In the genomic region with DNA sequence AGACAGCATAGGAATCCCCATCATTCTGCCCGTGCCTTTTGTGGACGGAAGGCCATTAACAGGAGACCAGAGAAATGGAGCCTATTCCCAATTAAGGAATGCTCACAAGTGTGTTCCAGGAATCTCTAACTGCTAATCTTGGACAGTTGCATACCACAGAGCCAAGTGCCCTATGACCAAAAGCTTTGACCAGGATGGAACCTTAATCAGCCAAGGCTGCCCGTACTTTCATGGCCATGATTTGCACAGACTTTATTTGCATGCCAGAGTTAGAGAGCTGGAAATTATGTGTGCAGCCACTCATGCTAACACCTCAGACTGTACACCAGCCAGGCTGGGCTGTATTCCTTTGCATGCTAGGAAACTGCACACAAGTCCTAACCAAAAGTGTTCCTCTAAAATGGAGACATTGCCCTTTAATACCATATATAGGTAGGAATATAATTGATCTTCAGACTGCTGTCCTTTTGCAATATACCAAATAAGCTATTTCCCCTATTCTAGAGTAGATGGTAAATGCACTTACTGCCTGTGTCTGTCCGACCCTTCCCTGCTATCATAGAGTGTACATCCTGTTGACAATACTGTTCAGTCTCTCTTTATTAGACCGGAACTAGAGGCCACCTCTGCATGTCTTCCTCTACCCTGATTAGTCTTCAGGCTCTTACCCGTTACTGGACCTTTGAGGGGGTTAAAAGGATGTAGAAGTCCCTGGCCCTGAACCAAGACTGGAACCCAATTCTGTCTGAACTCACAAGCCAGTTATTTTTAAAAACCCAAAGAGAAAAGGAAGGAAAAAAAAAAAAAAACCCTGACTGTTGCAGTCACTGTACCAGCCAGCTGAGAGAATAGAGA, we compare ENCODE assay signal across 22 mouse cellular contexts. TPM values are rescaled to one million over a fixed set of nuclear protein-coding genes. Genes with fewer than 3 reads are reported as not detected.
A peak's percentile ranks its signal among the peaks of the same experiment; 100 is the strongest.
DNase-seq lines count a peak whose midpoint lies in the region; ATAC-seq and TF ChIP-seq lines count a peak whose summit lies in the region.
"Had no signal": no experiment of that assay in that cellular context is flagged by ENCODE, and none has a peak within 500 bp of the region (broad histone marks: within the 10 kb centered on the region; RNA-seq: fewer than 3 reads in every experiment).

No protein-coding gene starts in this region.

- H3K27ac ChIP-seq in kidney, adult 2 months (ENCODE audit: insufficient read depth, low read depth, low read length): no peak overlapping the region
- H3K27ac ChIP-seq in liver, embryonic 14.5 days: no peak overlapping the region
- no peak overlapping the region for H3K27ac ChIP-seq in midbrain, postnatal 0 days (ENCODE audit: low read depth, low read length)
- H3K27ac ChIP-seq: embryonic facial prominence, embryonic 15.5 days; forebrain, embryonic 13.5 days had no signal

- TF ChIP-seq CTCF in kidney, adult 2 months (conservative IDR thresholded peaks at IDR 0.05; ENCODE audit: insufficient read depth, insufficient read length, low read depth, low read length): no peak
- no peak for TF ChIP-seq CTCF in liver, embryonic 14.5 days (IDR thresholded peaks at IDR 0.05; ENCODE audit: low read depth)
- no peak for TF ChIP-seq CTCF in midbrain, postnatal 0 days (IDR thresholded peaks at IDR 0.05)

- no peak overlapping the region for H3K4me2 ChIP-seq in liver, embryonic 14.5 days (ENCODE audit: low read depth)
- no peak overlapping the region for H3K4me2 ChIP-seq in midbrain, postnatal 0 days (ENCODE audit: low read depth, low read length, poor library complexity, severe bottlenecking)
- H3K4me2 ChIP-seq: embryonic facial prominence, embryonic 15.5 days; forebrain, embryonic 13.5 days had no signal

- H3K9me3 ChIP-seq in liver, embryonic 14.5 days (ENCODE audit: control insufficient read depth, low read length): no peaks in the 10 kb centered on the region
- H3K9me3 ChIP-seq in midbrain, postnatal 0 days (ENCODE audit: low read length): no peaks in the 10 kb centered on the region
- H3K9me3 ChIP-seq: embryonic facial prominence, embryonic 15.5 days; forebrain, embryonic 13.5 days; megakaryocyte, embryonic 14.5 days had no signal

- peak; percentile 62 for DNase-seq in kidney, adult 2 months
- DNase-seq in kidney, postnatal 25 days: no peak
- peak; percentile 46 to 50 for DNase-seq in spleen, postnatal 36 days (ENCODE audit: low spot score in 2 of 2)
- DNase-seq in spleen, postnatal 14 days (ENCODE audit: low spot score in 2 of 2): no peak
- DNase-seq in liver, embryonic 14.5 days (ENCODE audit: low read depth in 3 of 3, low spot score in 3 of 3): no peak
- no peak for DNase-seq in left cerebral cortex, adult 8-10 months (ENCODE audit: low spot score in 2 of 2)
- DNase-seq in midbrain, postnatal 0 days (ENCODE audit: low spot score): no peak
- DNase-seq: cerebellum, adult 18-20 months; heart, adult 11 months; right cerebral cortex, postnatal 25 days had no signal

- ATAC-seq in liver, embryonic 14.5 days (ENCODE audit: insufficient read depth): peak; percentile 33; the same call in 1 of the 2 replicates
- ATAC-seq in midbrain, postnatal 0 days (ENCODE audit: low FRiP score): no peak
- ATAC-seq: activated CD4-positive, CD25-positive, alpha-beta regulatory T cell, adult 4 months; forebrain, embryonic 13.5 days had no signal

- WGBS in kidney, adult 2 months: 63% methylated on average over 6 of the region's 6 CpGs
- 44% methylated on average over 6 of the region's 6 CpGs for WGBS in liver, embryonic 14.5 days (ENCODE audit: insufficient replicate concordance)
- 79% methylated on average over 6 of the region's 6 CpGs for WGBS in midbrain, postnatal 0 days

- H3K36me3 ChIP-seq in kidney, adult 2 months (ENCODE audit: control insufficient read depth, insufficient read depth, low read length): no peaks in the 10 kb centered on the region
- H3K36me3 ChIP-seq in liver, embryonic 14.5 days (replicated peaks; ENCODE audit: control insufficient read depth, insufficient read depth, low read depth): no peaks in the 10 kb centered on the region
- no peaks in the 10 kb centered on the region for H3K36me3 ChIP-seq in midbrain, postnatal 0 days (ENCODE audit: insufficient read depth, low read length)
- H3K36me3 ChIP-seq: embryonic facial prominence, embryonic 15.5 days had no signal

- TF ChIP-seq POLR2A in kidney, adult 2 months (IDR thresholded peaks at IDR 0.05; ENCODE audit: low read depth, low read length): no peak

- no peak overlapping the region for H3K4me3 ChIP-seq in kidney, adult 2 months (ENCODE audit: insufficient read depth, low read depth, low read length)
- no peak overlapping the region for H3K4me3 ChIP-seq in liver, embryonic 14.5 days (ENCODE audit: insufficient read depth in 1 of 2, low read depth in 2 of 2, low read length in 2 of 2)
- no peak overlapping the region for H3K4me3 ChIP-seq in midbrain, postnatal 0 days (ENCODE audit: low read depth, low read length)
- H3K4me3 ChIP-seq: embryonic facial prominence, embryonic 15.5 days; forebrain, embryonic 13.5 days; megakaryocyte, embryonic 14.5 days; myocyte had no signal

- no peak overlapping the region for H3K9ac ChIP-seq in liver, embryonic 14.5 days (replicated peaks)
- H3K9ac ChIP-seq in midbrain, postnatal 0 days (replicated peaks; ENCODE audit: low read length, poor library complexity, severe bottlenecking): no peak overlapping the region
- H3K9ac ChIP-seq: embryonic facial prominence, embryonic 15.5 days; forebrain, embryonic 13.5 days had no signal

- H3K27me3 ChIP-seq in kidney, adult 2 months (replicated peaks; ENCODE audit: control insufficient read depth, insufficient read depth, low read length): no peaks in the 10 kb centered on the region
- no peaks in the 10 kb centered on the region for H3K27me3 ChIP-seq in liver, embryonic 14.5 days (ENCODE audit: control insufficient read depth, insufficient read depth, low read length)
- no peaks in the 10 kb centered on the region for H3K27me3 ChIP-seq in midbrain, postnatal 0 days (ENCODE audit: insufficient read depth, low read length)
- H3K27me3 ChIP-seq: embryonic facial prominence, embryonic 15.5 days; forebrain, embryonic 13.5 days had no signal

- no peaks in the 10 kb centered on the region; the same call in 1 of the 2 replicates for H3K4me1 ChIP-seq in kidney, adult 2 months (ENCODE audit: control insufficient read depth, insufficient read depth, low read length)
- H3K4me1 ChIP-seq in liver, embryonic 14.5 days (replicated peaks; ENCODE audit: control insufficient read depth in 2 of 2, insufficient read depth in 2 of 2, low read length in 1 of 2): peaks cover 0 to 4% of the 10 kb centered on the region in 2 experiments; a peak in 2 of 4 replicates
- H3K4me1 ChIP-seq in midbrain, postnatal 0 days (ENCODE audit: insufficient read depth, low read length): 0 out of 2 replicates have a peak, but pooled peaks cover 2% of the 10 kb centered on the region

- no peak for TF ChIP-seq EP300 in liver, embryonic 14.5 days (IDR thresholded peaks at IDR 0.05; ENCODE audit: low read depth)

RNA-seq across cellular contexts. Expression of gene F830045P16Rik, which starts 22.6 kb away (rescaled TPM):
- polyA plus RNA-seq in kidney, adult 2 months (2012; rRNA removed): not detected in 2 replicates
- polyA plus RNA-seq in liver, embryonic 14.5 days (2012; rRNA removed): 0.02 TPM in 1 of 2 replicates, not detected in the other
- not detected in 2 replicates for polyA plus RNA-seq in liver, embryonic 14.5 days (2014; fragmentation: Nextera tagmentation; extraction: Ambion mirVana)
- total RNA-seq in left cerebral cortex, adult 8-10 months (2022): 1 to 10 TPM in 2 of 4 experiments, under 1 TPM in 2; 0.73 to 1.4 (median 1.1) TPM
- 0.16 TPM in 1 of 2 replicates, not detected in the other for total RNA-seq in midbrain, postnatal 0 days (2014; rRNA removed)
- polyA plus RNA-seq in midbrain, postnatal 0 days (2015; fragmentation: Nextera tagmentation; extraction: Ambion mirVana): not detected in 2 replicates
- total RNA-seq: adrenal gland, postnatal 4 days; gastrocnemius, adult 18-20 months; hematopoietic stem cell, adult 5-6 weeks had no signal
- polyA plus RNA-seq: activated CD4-positive, CD25-positive, alpha-beta regulatory T cell, adult 4 months; cortical plate, adult 2 months; forebrain, embryonic 13.5 days; intestine, embryonic 14.5 days; lung, embryonic 16.5 days; myocyte; urinary bladder, adult 2 months had no signal

Comparison
In these comparisons a context has a peak if more than half of its experiments do, and no peak if none do; other contexts are left out.
1. DNase-seq: peak in kidney, adult 2 months (single experiment) and spleen, postnatal 36 days (2 of 2); none in kidney, postnatal 25 days (0 of 2), spleen, postnatal 14 days (0 of 2), liver, embryonic 14.5 days (0 of 3), left cerebral cortex, adult 8-10 months (0 of 2) and midbrain, postnatal 0 days (single experiment).